Mouse (Mus musculus) spleen, adult 18-20 months (tissue): Measurements from ENCODE around the gene Por.

Source experiments
- DNase-seq, 2 experiments: peaks; one replicate each; pipeline ENCODE4 v3.0.0; 2022; ENCODE audit warnings: mixed read lengths in 2 of 2

The Por gene

GRCm38 (mm10) chr5:135669741-135670275 is at the start of gene Por:
Por (plus strand) TSS chr5:135670033.
- no peak for DNase-seq

- no peak for DNase-seq
Measured at GRCm38 (mm10) chr5:135620526-135620925, 49.3 kb upstream of the Por start.

DNA sequence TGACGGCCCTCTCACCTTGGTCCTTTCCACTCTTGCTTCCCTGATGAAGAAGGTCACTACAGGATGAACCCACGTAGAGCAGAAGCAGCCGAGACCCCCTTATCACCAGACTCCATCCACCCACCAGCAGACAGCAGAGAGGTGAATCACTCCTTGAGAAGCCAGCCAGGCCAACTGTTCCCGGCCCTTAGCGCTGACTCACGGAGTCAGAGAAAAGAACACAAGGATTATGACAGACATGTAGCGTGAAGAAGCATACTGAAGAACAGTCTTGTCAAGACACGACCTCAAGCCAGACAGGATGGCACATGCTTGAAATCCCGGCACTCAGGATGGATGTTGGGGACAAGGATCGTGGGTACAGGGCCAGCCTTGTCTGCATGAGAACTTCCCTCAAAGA is 48.1 kb upstream of the Por start:
- no peak for DNase-seq

GRCm38 (mm10) chr5:135623006-135623563 is 46.7 kb upstream of the Por start:
- no peak for DNase-seq

DNA sequence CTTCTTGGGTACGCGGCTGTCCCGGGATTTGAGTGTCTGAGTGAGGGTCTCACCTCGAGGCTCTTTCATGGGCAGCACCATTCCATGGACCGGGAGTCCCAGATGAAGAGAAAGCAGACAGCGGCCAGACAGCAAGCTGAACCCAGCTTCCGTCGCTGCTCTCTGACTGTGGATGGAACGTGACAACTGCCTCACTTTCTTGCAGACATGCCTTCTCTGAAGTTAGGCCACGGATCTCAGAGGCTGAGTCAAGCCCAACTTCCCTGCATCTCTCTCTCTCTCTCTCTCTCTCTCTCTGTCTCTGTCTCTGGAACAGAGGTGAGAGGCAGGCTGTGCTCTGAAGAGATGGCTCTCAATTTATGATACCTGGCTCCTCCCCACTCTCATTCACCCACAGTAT is 40.9 kb upstream of the Por start:
- DNase-seq, result no peak

DNA sequence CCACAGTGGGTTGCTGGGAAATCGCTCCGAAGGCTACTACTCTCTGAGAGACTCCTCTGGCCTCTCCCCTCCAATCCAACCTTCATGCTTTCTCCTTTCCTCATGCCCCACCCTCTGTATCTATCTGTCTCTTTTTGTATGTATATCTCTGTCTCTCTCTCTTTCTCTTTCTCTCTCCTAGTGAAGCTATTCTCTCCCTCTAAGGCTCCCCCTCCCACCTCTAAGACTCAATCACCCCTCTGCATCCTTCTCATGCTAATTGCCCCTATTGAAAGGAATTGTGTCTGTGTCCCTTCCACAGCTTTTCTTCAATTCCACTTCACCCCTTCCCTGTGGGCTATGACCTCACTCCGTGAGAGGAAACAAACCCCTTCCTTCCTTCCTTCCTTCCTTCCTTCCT is 40.4 kb upstream of the Por start:
- no peak for DNase-seq

- peak in 1 of 2 experiments; percentile 64 for DNase-seq
Measured at GRCm38 (mm10) chr5:135630598-135630997, 39.2 kb upstream of the Por start.

GRCm38 (mm10) chr5:135632117-135632796 is 37.6 kb upstream of the Por start, which contains the start of gene Rhbdd2:
Rhbdd2 (plus strand) TSS chr5:135632618.
- peak; percentile 97 for DNase-seq

- no peak for DNase-seq
Measured at GRCm38 (mm10) chr5:135632797-135633144, 37.1 kb upstream of the Por start.

DNA sequence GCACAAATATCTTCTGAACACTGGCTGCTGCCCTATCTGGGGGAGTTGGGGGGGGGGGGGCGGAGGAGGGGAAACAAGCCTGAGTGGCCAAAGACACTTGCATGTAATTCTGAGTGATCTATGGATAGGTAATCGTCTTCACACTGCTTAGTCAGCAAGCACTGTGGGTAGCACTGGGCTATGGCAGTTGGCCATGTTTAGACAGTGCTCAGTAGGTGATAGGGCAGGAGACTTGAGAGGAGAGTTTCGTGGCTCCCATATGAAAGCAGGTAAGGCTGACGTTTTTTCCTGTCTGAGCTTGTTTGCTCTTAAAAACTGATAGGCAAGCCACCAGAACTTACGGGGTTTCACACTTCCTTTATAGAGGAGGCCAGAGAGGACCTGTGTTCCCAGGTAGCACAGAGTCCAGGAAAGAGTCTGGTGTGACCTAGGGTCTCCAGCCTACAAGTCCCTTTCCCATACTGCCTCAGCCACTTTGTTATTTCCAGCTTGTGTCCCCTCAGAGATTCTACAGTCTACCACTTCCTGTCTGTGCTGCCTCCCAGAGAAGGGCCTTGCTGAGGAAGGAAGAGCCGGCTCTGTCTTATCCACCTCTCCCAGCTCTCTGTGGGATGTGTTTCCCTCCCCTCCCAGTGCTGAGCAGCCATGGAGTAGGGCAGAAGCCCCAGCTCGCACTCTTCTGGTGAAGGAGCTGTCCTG is 29.9 kb upstream of the Por start:
- no peak for DNase-seq

DNA sequence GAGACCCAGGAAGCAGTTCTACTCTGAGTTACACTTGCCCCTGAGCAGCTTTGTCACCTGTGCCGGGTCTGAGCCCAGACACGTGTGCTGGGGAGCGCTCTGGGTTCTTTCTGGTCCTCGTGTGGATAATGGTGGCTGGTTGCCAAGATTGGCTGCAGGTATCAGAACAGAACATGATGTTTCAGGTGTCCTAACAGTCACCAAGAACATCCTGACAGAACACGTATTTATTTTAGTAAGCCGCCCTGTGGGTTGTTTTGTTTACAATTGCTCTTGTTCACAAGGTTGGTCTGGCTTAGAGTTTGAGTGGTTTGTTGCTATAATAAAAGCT is 29.4 kb upstream of the Por start:
- DNase-seq, result no peak

- no peak for DNase-seq
Measured at GRCm38 (mm10) chr5:135641028-135641427, 28.8 kb upstream of the Por start.

DNA sequence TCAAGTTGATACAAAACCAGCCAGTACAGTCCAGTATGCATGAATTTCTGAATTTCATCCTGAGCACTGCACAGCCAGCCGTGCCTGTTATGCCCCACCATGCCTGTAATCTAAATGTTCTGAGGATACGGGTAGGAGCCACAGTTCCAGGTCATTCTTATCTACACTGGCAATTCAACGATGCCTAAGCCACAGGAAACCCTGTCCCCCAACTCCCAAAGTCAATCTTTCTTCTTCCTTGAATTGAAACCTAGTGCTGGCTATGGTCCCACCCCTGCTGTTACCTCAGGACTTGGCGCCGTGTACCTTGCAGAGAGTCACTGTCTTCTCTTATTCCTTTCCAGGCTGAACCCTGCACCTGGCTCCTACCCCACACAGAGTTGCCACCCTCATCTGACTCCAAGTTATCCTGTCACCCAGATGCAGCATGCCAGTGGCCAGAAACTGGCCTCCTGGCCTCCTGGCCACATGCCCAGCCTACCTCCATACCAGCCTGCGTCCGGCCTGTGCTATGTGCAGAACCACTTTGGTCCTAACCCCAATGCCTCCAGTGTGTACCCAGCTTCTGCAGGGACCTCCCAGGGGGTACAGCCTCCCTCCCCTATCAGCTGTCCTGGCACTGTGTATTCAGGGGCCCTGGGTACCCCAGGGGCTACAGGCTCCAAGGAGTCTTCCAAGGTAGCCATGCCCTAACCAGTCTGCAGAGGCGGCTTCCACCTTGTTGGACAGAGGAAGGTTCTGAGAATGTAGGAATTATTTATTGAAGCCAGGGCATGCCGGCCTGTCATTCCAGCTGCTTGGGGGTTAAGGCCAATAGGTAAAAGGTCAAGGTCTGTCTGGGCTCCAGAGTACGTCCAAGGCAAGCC is 26.9 kb upstream of the Por start:
- DNase-seq, result no peak

DNA sequence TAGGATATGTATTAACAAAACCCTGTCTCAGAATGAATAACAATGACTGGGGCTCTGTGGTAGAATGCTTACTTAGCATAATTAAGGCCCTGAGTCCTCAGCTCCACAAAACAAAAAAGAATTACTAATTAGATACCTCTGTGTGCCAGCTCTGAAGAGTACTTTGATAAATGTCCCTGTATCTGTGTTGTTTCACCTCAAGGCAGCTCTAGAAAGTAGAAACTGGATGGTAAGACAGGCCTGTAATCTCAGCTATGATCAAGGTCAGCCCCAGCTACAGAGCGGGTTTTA is 26.3 kb upstream of the Por start:
- DNase-seq, result no peak

GRCm38 (mm10) chr5:135643869-135644268 is 26.0 kb upstream of the Por start:
- DNase-seq, result no peak

DNA sequence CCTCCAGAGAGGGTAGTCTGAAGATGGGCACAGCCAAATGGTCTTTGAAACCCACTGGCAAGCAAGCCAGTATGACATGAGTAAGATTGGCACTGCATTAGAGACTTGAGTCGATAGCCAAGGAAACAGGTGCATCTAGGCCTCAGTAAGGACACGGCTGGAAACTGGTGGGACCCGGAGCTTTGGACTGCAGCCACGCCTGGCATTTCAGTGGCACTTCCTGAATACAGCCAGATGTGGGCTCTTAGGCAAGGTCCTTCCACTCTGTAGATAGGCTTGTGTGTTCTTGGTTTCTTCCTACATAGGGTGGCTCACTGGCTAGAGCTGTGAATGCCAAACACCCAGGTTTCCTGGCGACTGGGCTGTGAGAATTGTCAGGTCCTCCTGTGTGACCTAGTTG is 24.5 kb upstream of the Por start:
- DNase-seq, result no peak

- DNase-seq, result no peak
Measured at GRCm38 (mm10) chr5:135646038-135646437, 23.8 kb upstream of the Por start.

GRCm38 (mm10) chr5:135648461-135649308 is 21.1 kb upstream of the Por start:
- no peak for DNase-seq

DNA sequence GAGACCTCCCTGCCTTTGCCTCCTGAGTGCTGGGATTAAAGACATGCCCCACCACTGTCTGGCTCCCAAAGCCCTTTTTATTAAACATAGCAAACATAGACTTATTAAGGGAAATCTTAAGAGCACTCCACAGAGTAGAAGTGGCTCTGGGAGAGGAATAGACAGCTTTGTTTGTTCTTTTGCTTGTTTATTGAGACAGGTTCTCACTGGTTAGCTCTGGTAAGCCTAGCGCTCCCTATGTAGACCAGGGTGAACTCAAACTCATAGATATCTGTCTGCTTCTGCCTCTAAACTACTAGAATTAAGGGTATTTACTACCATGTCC is 20.6 kb upstream of the Por start:
- DNase-seq, result no peak

DNA sequence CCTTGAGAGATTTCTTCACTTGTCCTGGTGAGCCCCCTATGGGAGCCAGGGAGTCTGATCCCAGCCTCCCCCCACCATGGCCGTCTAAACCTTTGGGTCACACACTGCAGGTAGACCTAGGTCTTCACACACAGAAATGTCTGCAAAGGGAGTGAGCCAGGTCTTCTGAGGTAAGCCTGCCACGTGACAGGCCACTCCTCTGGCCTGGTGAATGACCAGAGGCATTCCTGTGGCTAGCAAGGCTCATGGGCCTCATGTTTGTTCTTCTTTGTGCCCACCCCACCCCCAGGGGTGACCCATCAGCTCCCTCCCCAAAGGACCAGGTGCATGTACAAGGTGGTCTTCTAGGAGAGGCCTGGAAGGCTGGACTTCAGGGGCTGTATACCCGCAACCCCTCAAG is 18.3 kb upstream of the Por start:
- DNase-seq, result no peak

DNA sequence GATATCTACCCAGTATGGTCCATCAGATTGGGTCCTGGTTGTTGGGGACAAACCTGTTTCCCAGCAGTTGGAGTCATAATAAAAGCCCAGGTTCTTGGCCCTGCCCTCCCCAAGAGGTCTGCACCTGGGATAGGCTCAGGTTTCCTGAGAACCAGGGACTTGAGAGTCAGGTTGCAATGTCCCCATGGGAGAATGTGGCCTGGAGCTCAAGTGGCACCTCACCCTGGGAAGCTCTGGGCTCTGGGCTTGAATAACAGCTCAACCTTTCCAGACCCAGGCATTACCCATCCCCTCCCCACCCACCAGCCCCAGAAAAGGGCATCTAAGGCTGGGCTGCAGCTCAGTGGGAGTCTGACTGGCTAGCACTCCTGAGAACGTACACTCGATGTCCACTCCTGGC is 16.6 kb upstream of the Por start:
- no peak for DNase-seq

DNA sequence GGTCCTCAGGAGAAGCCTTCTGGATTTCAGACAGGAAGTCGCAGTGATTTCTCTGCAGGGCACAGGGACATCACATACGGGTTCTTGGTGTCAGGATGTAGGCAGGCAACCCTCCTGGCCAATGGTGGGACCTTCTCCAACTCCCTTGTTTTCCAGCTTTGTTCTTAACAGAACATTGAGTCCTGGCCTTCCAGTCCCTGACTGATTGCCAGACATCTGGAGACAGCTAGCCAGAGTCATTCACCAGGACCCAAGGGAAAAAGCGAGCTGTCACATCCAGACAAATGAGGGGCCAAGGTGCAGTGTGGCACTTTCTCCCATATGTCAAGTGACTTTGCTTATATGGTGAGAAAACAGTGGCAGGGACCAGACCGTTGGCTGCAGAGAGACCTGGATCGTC is 13.8 kb upstream of the Por start:
- no peak for DNase-seq

DNA sequence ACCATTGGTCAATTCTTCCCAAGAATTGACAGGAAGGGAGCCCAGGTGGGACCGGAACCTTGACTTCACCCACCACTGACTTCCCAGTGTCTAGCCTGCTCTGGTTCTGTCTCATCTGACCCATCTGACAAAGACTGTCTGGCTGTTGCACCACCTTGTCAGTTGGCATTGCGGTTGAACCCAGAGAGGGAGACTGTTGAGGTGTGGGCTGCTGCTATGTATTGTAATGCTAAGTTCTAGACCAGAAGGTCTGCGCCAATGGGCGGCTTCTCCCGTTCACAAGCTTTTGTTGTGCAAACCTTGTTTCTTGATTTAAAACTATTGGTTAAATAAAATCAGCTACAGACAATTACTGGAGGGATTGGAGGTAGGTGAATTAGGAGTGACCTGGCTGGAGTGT is 12.7 kb upstream of the Por start:
- DNase-seq, result no peak
